Mouse (Mus musculus): ENCODE data around the gene Ces2h. TPM values are rescaled to one million over a fixed set of nuclear protein-coding genes. Genes with fewer than 3 reads are reported as not detected.
"Not testable (repeated sequence)": the region's sequence is repeated elsewhere in the genome, so short reads cannot be mapped to it uniquely, and the experiment has no call there.

Gene Ces2h
- polyA plus RNA-seq, 1 experiment from 2014 or later = not detected

DNA sequence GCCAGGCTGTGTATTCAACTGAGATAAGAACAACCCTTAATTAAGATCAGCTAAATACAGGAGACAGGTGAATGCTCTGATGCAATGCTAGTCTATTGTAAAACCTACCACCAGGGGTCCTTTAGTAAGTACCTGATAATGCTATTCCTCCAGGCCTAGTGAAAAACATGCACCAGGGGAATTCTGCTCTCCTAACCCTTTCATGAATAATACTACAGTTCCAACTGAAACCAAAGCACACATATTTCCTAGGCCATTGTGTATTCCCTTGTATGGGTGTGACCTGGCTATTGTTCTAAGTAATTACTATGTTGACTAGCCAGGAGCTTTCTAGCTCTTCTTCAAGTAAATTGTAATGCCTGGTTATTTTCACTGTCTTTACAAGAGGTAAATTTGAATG lies 59.4 kb downstream of the Ces2h start:
- no peak overlapping the region for H3K9ac ChIP-seq (ENCODE audit: low read length)
- no peaks in the 10 kb centered on the region for H3K27me3 ChIP-seq (ENCODE audit: control insufficient read depth, insufficient read depth, low read length)
- no peak for TF ChIP-seq EP300 (optimal IDR thresholded peaks at IDR 0.05)
- no peak for TF ChIP-seq CTCF (IDR thresholded peaks at IDR 0.05; ENCODE audit: low read depth)
- no peak overlapping the region for H3K4me3 ChIP-seq (ENCODE audit: low read depth, low read length)
- H3K4me2 ChIP-seq (replicated peaks; ENCODE audit: low read depth) = no peak overlapping the region
- no peak overlapping the region for H3K27ac ChIP-seq (replicated peaks)
- ATAC-seq (ENCODE audit: low FRiP score, low TSS enrichment) (no peak), DNase-seq (ENCODE audit: low spot score) (no peak)
- no peaks in the 10 kb centered on the region for H3K36me3 ChIP-seq (ENCODE audit: control insufficient read depth, insufficient read depth, low read length)
- no peaks in the 10 kb centered on the region for H3K4me1 ChIP-seq (replicated peaks; ENCODE audit: control insufficient read depth, insufficient read depth)
- H3K9me3 ChIP-seq (ENCODE audit: control insufficient read depth, low read length) = no peaks in the 10 kb centered on the region

DNA sequence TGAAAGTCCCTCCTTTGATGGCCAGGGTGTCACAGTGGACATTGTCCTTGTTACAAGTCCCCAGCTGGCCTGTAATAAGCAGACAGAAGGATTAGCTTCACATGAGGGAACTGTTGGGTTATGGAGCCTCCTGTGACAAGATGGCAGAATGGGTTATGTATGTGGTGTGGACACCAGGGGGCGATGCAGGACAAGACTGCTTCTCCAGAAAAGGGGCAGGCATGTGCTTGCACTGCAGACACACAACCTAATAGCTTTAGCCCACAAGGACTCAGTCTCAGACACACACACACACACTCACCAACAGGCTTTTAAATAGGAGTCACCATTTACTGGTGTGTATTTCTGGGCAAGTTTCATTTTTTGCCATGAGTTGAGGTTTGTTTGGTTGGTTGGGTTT lies 66.1 kb downstream of the Ces2h start:
- no peaks in the 10 kb centered on the region for H3K4me1 ChIP-seq (replicated peaks; ENCODE audit: control insufficient read depth, insufficient read depth)
- DNase-seq (ENCODE audit: low spot score) = peak; percentile 41
- H3K4me2 ChIP-seq (replicated peaks; ENCODE audit: low read depth) = no peak overlapping the region
- ATAC-seq (ENCODE audit: low FRiP score, low TSS enrichment) = no peak
- peak; percentile 71 for TF ChIP-seq CTCF (IDR thresholded peaks at IDR 0.05; ENCODE audit: low read depth)
- no peak for TF ChIP-seq EP300 (optimal IDR thresholded peaks at IDR 0.05)
- H3K27me3 ChIP-seq (ENCODE audit: control insufficient read depth, insufficient read depth, low read length) = no peaks in the 10 kb centered on the region
- WGBS = 4% methylated on average over 1 of the region's 1 CpGs
- H3K27ac ChIP-seq (replicated peaks) = no peak overlapping the region
- no peaks in the 10 kb centered on the region for H3K36me3 ChIP-seq (ENCODE audit: control insufficient read depth, insufficient read depth, low read length)
- no peaks in the 10 kb centered on the region for H3K9me3 ChIP-seq (ENCODE audit: control insufficient read depth, low read length)
- H3K9ac ChIP-seq (ENCODE audit: low read length) = no peak overlapping the region
- H3K4me3 ChIP-seq (ENCODE audit: low read depth, low read length) = no peak overlapping the region

DNA sequence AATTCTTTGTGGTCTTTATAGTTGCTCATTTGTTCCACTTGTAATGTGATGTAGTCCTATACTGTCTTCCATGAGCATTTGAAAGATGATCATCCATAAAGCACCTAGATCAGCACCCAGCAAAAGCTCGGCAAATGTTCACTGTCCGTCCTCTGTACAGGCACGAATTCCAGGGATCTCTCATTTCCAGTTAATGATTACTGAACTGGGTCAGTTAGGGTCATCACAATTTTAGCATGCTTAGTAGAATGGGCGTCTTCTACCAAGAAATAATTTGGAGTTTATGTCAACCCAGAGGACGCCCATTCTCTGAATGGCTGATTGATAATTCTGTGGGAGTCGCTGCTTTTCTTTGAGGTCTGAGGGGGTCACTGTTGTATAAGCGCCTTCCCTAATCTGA lies 67.3 kb downstream of the Ces2h start:
- H3K4me1 ChIP-seq (replicated peaks; ENCODE audit: control insufficient read depth, insufficient read depth); H3K4me2 ChIP-seq (replicated peaks; ENCODE audit: low read depth); H3K27me3 ChIP-seq (ENCODE audit: control insufficient read depth, insufficient read depth, low read length); H3K9ac ChIP-seq (ENCODE audit: low read length); DNase-seq (ENCODE audit: low spot score); H3K9me3 ChIP-seq (ENCODE audit: control insufficient read depth, low read length); ATAC-seq (ENCODE audit: low FRiP score, low TSS enrichment); H3K4me3 ChIP-seq (ENCODE audit: low read depth, low read length); H3K36me3 ChIP-seq (ENCODE audit: control insufficient read depth, insufficient read depth, low read length); H3K27ac ChIP-seq (replicated peaks): not testable (repeated sequence)
- WGBS = 37% methylated on average over 7 of the region's 7 CpGs

DNA sequence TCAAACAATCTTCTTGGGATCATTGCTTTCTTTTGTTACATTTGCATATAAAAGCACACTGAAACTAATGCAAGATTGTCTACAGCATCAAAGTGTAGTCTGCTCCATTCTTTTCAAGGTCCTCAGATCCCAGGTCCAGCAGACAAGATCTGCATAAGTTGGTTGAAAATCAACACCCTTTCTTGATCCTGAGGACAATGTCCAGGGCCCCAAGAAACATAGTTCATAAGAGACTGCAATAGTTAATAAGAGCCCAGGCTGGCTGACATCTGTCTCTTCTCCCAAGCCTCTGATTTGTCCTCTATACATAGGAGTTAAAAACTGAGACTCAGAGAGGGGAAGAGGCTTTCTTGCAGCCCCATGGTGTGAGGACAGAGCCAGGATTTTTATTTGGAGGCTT lies 68.3 kb downstream of the Ces2h start:
- Histone ChIP-seq H3K4me2 (replicated peaks; ENCODE audit: low read depth) (no peak overlapping the region), H3K27me3 (ENCODE audit: control insufficient read depth, insufficient read depth, low read length) (no peaks in the 10 kb centered on the region), H3K36me3 (ENCODE audit: control insufficient read depth, insufficient read depth, low read length) (no peaks in the 10 kb centered on the region), H3K9ac (ENCODE audit: low read length) (no peak overlapping the region), H3K9me3 (ENCODE audit: control insufficient read depth, low read length) (no peaks in the 10 kb centered on the region), H3K4me1 (replicated peaks; ENCODE audit: control insufficient read depth, insufficient read depth) (no peaks in the 10 kb centered on the region), H3K27ac (replicated peaks) (no peak overlapping the region), H3K4me3 (ENCODE audit: low read depth, low read length) (no peak overlapping the region)
- TF ChIP-seq EP300 (optimal IDR thresholded peaks at IDR 0.05) (no peak), CTCF (IDR thresholded peaks at IDR 0.05; ENCODE audit: low read depth) (no peak)
- DNase-seq (ENCODE audit: low spot score) (no peak), ATAC-seq (ENCODE audit: low FRiP score, low TSS enrichment) (no peak)

Other genes starting within 250 kb of the Ces2h start
- 20.0 and 23.2 TPM in 2 replicates for gene Ces2b, start 169.3 kb upstream of the Ces2h start, polyA plus RNA-seq (2015; fragmentation: Nextera tagmentation; extraction: Ambion mirVana)
- 112 and 113 TPM in 2 replicates for gene Ces2c, start 153.8 kb upstream of the Ces2h start, polyA plus RNA-seq (2015; fragmentation: Nextera tagmentation; extraction: Ambion mirVana)
- 2.4 and 2.6 TPM in 2 replicates for gene Ces2e, start 74.6 kb upstream of the Ces2h start, polyA plus RNA-seq (2015; fragmentation: Nextera tagmentation; extraction: Ambion mirVana)
- 2.6 and 3.3 TPM in 2 replicates for gene Ces2f, start 53.5 kb upstream of the Ces2h start, polyA plus RNA-seq (2015; fragmentation: Nextera tagmentation; extraction: Ambion mirVana)
- 27.0 and 33.5 TPM in 2 replicates for gene Ces2g, start 39.1 kb upstream of the Ces2h start, polyA plus RNA-seq (2015; fragmentation: Nextera tagmentation; extraction: Ambion mirVana)
- gene Ces3a, start 47.7 kb downstream of the Ces2h start, polyA plus RNA-seq (2015; fragmentation: Nextera tagmentation; extraction: Ambion mirVana) = 0.96 and 1.3 TPM in 2 replicates
- gene Ces3b, start 82.9 kb downstream of the Ces2h start, polyA plus RNA-seq (2015; fragmentation: Nextera tagmentation; extraction: Ambion mirVana) = not detected in 2 replicates
- gene Ces4a, start 130.9 kb downstream of the Ces2h start, polyA plus RNA-seq (2015; fragmentation: Nextera tagmentation; extraction: Ambion mirVana) = not detected in 2 replicates
- 31.4 and 33.5 TPM in 2 replicates for gene Cbfb, start 169.8 kb downstream of the Ces2h start, polyA plus RNA-seq (2015; fragmentation: Nextera tagmentation; extraction: Ambion mirVana)
- 19.1 and 21.5 TPM in 2 replicates for gene D230025D16Rik, start 224.3 kb downstream of the Ces2h start, polyA plus RNA-seq (2015; fragmentation: Nextera tagmentation; extraction: Ambion mirVana)